Mouse (Mus musculus): ENCODE data around the gene Fam98a. TPM values are rescaled to one million over a fixed set of nuclear protein-coding genes. Genes with fewer than 3 reads are reported as not detected.

Gene Fam98a
- total and polyA plus RNA-seq, 3 experiments, result 39.4 to 64.9 TPM; not detected in 1

DNA sequence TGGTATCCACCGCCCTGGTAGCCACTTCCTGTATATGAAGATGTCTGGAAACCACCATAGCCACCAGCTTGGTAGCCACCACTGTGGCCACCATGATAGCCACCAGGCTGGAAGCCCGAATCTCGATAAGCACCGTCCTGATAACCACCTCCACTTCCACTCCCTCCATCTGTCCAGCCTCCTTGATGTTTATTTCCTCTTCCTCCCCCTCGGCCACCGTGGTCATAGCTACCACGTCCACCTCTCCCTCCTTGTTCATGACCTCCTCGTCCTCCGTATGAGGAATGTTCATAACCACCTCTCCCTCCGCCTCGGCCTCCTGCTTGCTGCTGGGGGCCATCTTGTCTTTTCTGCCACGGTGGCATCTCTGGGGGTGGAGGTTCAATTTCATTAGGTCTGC is 13.3 kb downstream of the Fam98a start:
- Histone ChIP-seq H3K27ac (ENCODE audit: control insufficient read depth, low read depth, low read length) (no peak overlapping the region), H3K4me1 (ENCODE audit: control insufficient read depth in 1 of 2, insufficient read depth in 2 of 2, low read length in 2 of 2) (peaks cover 0 to 2% of the 10 kb centered on the region in 2 experiments; a peak in 2 of 4 replicates), H3K9ac (ENCODE audit: control insufficient read depth, low read depth, low read length, poor library complexity, severe bottlenecking) (no peak overlapping the region), H3K27me3 (ENCODE audit: control insufficient read depth in 1 of 2, insufficient read depth in 2 of 2, low read length in 2 of 2) (no peaks in the 10 kb centered on the region), H3K36me3 (ENCODE audit: control insufficient read depth in 1 of 2, insufficient read depth in 2 of 2, low read length in 2 of 2) (peaks cover 7 to 13% of the 10 kb centered on the region in 2 experiments), H3K4me3 (ENCODE audit: control insufficient read depth in 1 of 2, insufficient read depth in 1 of 2, low read depth in 2 of 2, low read length in 2 of 2) (no peak overlapping the region), H3K9me3 (replicated peaks; ENCODE audit: insufficient read depth, low read length) (no peaks in the 10 kb centered on the region), H3K79me2 (ENCODE audit: control insufficient read depth, insufficient read depth, low read length, poor library complexity) (peaks cover 4% of the 10 kb centered on the region; the same call in 1 of the 2 replicates)
- DNase-seq (ENCODE audit: low read depth, low spot score), result no peak
- TF ChIP-seq NELFE (IDR thresholded peaks at IDR 0.05; ENCODE audit: low read depth, low read length), result no peak
- no peak for TF ChIP-seq ZMIZ1 (IDR thresholded peaks at IDR 0.05; ENCODE audit: low read depth, low read length)

- TF ChIP-seq HCFC1 (IDR thresholded peaks at IDR 0.05; ENCODE audit: low read depth, low read length), result no peak
- TF ChIP-seq ZKSCAN1 (IDR thresholded peaks at IDR 0.05; ENCODE audit: low read depth, low read length), result no peak
- no peak for TF ChIP-seq MYC (IDR thresholded peaks at IDR 0.05; ENCODE audit: low read depth, low read length)
- no peak for TF ChIP-seq GABPA (IDR thresholded peaks at IDR 0.05; ENCODE audit: low read depth, low read length)
- TF ChIP-seq TBP (IDR thresholded peaks at IDR 0.05; ENCODE audit: low read depth, low read length), result no peak
- 0 out of 2 replicates have a peak, but pooled peaks cover under 1% of the 10 kb centered on the region for H3K79me2 ChIP-seq (ENCODE audit: control insufficient read depth, insufficient read depth, low read length, poor library complexity)
- no peaks in the 10 kb centered on the region for H3K4me1 ChIP-seq (ENCODE audit: control insufficient read depth in 1 of 2, insufficient read depth in 2 of 2, low read length in 2 of 2)
Observed at GRCm38 (mm10) chr17:75537050-75537445, 14.7 kb downstream of the Fam98a start.

GRCm38 (mm10) chr17:75536396-75537049 is 15.2 kb downstream of the Fam98a start:
- no peaks in the 10 kb centered on the region for H3K4me1 ChIP-seq (ENCODE audit: control insufficient read depth in 1 of 2, insufficient read depth in 2 of 2, low read length in 2 of 2)
- H3K9ac ChIP-seq (ENCODE audit: control insufficient read depth, low read depth, low read length, poor library complexity, severe bottlenecking), result no peak overlapping the region
- H3K27ac ChIP-seq (ENCODE audit: control insufficient read depth, low read depth, low read length), result no peak overlapping the region
- TF ChIP-seq E2F4 (IDR thresholded peaks at IDR 0.05; ENCODE audit: borderline replicate concordance, low read depth, low read length) (no peak), CTCF (IDR thresholded peaks at IDR 0.05 in 2 of 3, conservative IDR thresholded peaks at IDR 0.05 in 1 of 3; ENCODE audit: control insufficient read depth in 1 of 3, insufficient read depth in 1 of 3, low read depth in 2 of 3, low read length in 3 of 3, poor library complexity in 1 of 3, severe bottlenecking in 1 of 3) (peak in 1 of 3 experiments; percentile 21; a peak in 2 of 6 replicates), RAD21 (IDR thresholded peaks at IDR 0.05; ENCODE audit: low read depth, low read length) (peak; percentile 14), HCFC1 (IDR thresholded peaks at IDR 0.05; ENCODE audit: low read depth, low read length) (no peak)
- peaks cover 2 to 11% of the 10 kb centered on the region in 2 experiments for H3K36me3 ChIP-seq (ENCODE audit: control insufficient read depth in 1 of 2, insufficient read depth in 2 of 2, low read length in 2 of 2)
- no peaks in the 10 kb centered on the region for H3K27me3 ChIP-seq (ENCODE audit: control insufficient read depth in 1 of 2, insufficient read depth in 2 of 2, low read length in 2 of 2)
- H3K4me3 ChIP-seq (ENCODE audit: control insufficient read depth in 1 of 2, insufficient read depth in 1 of 2, low read depth in 2 of 2, low read length in 2 of 2), result no peak overlapping the region
- H3K79me2 ChIP-seq (ENCODE audit: control insufficient read depth, insufficient read depth, low read length, poor library complexity), result no peaks in the 10 kb centered on the region
- no peak for DNase-seq (ENCODE audit: low read depth, low spot score)
- H3K9me3 ChIP-seq (replicated peaks; ENCODE audit: insufficient read depth, low read length), result no peaks in the 10 kb centered on the region

More at GRCm38 (mm10) chr17:75537050-75537445, 14.7 kb downstream of the Fam98a start:
- Histone ChIP-seq H3K27ac (ENCODE audit: control insufficient read depth, low read depth, low read length) (no peak overlapping the region), H3K9ac (ENCODE audit: control insufficient read depth, low read depth, low read length, poor library complexity, severe bottlenecking) (no peak overlapping the region), H3K4me3 (ENCODE audit: control insufficient read depth in 1 of 2, insufficient read depth in 1 of 2, low read depth in 2 of 2, low read length in 2 of 2) (no peak overlapping the region), H3K9me3 (replicated peaks; ENCODE audit: insufficient read depth, low read length) (no peaks in the 10 kb centered on the region), H3K36me3 (ENCODE audit: control insufficient read depth in 1 of 2, insufficient read depth in 2 of 2, low read length in 2 of 2) (peaks cover 2 to 11% of the 10 kb centered on the region in 2 experiments), H3K27me3 (ENCODE audit: control insufficient read depth in 1 of 2, insufficient read depth in 2 of 2, low read length in 2 of 2) (no peaks in the 10 kb centered on the region)
- DNase-seq (ENCODE audit: low read depth, low spot score), result no peak

Data from MEL (cell line).